Mouse (Mus musculus): ENCODE measurements around the gene Ppp6r2. TPM values are rescaled to one million over a fixed set of nuclear protein-coding genes. Genes with fewer than 3 reads are reported as not detected.

Gene Ppp6r2
- 257 and 290 TPM in 2 replicates for total RNA-seq (2014; rRNA removed)
- polyA plus RNA-seq (2015; fragmentation: Nextera tagmentation; extraction: Ambion mirVana) = 71.2 and 72.7 TPM in 2 replicates

DNA sequence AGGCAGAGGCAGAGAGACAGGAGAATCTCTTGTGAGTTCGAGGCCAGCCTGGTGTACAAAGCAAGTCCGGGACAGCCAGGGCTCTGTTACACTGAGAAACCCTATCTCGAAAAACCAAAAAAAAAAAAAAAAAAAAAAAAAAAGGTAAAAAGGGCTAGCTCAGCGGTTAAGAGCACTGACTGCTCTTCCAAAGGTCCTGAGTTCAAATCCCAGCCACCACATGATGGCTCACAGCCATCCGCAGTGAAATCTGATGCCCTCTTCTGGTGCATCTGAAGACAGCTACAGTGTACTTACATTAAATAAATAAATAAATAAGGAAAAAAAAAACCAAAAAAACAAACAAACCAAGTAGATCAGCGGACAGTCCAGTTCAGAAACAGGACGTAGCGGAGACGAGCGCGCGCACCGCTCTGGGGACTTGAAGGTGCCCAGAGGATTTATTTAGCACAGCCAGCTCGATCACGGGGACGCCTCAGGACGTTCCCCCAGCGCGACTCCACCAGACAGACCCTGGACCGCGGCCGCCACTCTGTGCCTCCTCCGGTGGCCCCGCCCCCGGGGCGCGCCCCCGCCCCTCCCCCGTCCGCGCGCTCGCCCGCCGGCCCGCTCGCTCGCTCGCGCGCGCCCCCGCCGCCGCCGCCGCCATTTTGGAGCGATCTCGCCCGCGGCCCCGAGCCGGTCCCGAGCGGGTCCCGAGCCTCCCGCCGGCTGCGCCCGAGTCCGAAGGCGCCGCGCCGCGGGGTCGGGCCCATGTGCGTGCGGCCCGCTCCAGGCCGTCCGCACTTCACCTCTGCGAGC, at the start of gene Ppp6r2:
Ppp6r2 (plus strand) TSS at position 639 of the 801 bp plus-strand sequence.
- peak within 1 kb of the TSS; percentile 98 for H3K4me3 ChIP-seq (ENCODE audit: low read length)
- ATAC-seq (peak; percentile 89), DNase-seq (ENCODE audit: low spot score) (peak; percentile 92)
- no peaks in the 10 kb centered on the region for H3K27me3 ChIP-seq (ENCODE audit: insufficient read depth, low read length)
- peak within 1 kb of the TSS; percentile 92 for H3K27ac ChIP-seq
- no peaks in the 10 kb centered on the region for H3K9me3 ChIP-seq (ENCODE audit: low read length)
- H3K4me1 ChIP-seq (ENCODE audit: insufficient read depth, low read length) = peaks cover 12% of the 10 kb centered on the region; the same call in 1 of the 2 replicates
- WGBS = 8% methylated on average over 27 of the region's 73 CpGs
- H3K36me3 ChIP-seq (ENCODE audit: insufficient read depth, low read length) = no peaks in the 10 kb centered on the region; the same call in 1 of the 2 replicates
- TF ChIP-seq CTCF (IDR thresholded peaks at IDR 0.05; ENCODE audit: low read depth) = peak; percentile 49
- peak within 1 kb of the TSS; percentile 90 for H3K4me2 ChIP-seq (ENCODE audit: low read depth, low read length)
- H3K9ac ChIP-seq (replicated peaks; ENCODE audit: low read length) = peak within 1 kb of the TSS; percentile 97

DNA sequence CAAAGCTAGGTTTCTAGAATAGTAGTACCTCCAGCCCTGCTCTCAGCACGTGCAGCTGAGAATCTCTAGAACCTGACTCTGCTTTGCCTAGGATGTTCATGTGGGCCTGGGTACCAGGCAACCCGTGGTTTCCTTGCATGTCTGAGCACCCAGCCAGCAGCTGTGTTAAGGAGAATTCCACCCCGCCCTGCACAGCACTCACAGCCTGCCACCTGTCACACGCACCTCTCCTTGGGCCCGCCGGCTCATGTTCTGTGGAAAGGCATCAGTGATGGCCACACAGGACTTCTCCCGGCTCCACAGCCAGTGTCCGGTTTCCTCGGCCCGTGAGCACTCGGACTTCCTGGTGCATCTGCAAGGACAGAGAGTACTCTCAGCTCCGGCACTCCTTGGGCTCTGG, 45.9 kb upstream of the Ppp6r2 start:
- Histone ChIP-seq H3K36me3 (ENCODE audit: insufficient read depth, low read length) (peaks cover 73% of the 10 kb centered on the region), H3K4me2 (ENCODE audit: low read depth, low read length) (no peak overlapping the region), H3K27ac (no peak overlapping the region), H3K27me3 (ENCODE audit: insufficient read depth, low read length) (no peaks in the 10 kb centered on the region), H3K9ac (replicated peaks; ENCODE audit: low read length) (no peak overlapping the region), H3K4me1 (ENCODE audit: insufficient read depth, low read length) (peaks cover 16% of the 10 kb centered on the region), H3K4me3 (ENCODE audit: low read length) (no peak overlapping the region), H3K9me3 (ENCODE audit: low read length) (no peaks in the 10 kb centered on the region)
- TF ChIP-seq CTCF (IDR thresholded peaks at IDR 0.05; ENCODE audit: low read depth) = no peak
- ATAC-seq (no peak), DNase-seq (ENCODE audit: low spot score) (no peak)
- WGBS = 94% methylated on average over 12 of the region's 12 CpGs

DNA sequence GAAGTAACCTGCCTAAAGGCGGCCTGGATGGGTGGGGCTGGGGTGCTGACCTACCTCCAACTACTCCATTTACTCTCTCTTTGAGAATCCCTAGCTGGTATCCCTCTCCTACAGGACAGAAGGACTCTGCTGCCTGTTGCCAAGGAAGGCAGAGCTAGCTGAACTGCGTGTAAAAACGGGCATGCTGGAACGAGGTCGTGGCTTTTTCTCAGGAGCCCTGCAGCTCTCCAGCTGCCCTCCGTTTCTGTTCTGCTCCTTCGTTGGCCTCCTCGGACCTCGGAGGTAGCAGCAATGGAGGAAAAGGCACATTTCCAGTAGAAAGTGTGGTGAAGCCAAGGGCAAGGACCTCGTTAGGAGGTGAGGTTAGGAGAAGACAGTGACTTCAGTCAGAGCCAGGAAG, 42.4 kb upstream of the Ppp6r2 start:
- ATAC-seq (no peak), DNase-seq (ENCODE audit: low spot score) (no peak)
- peak overlapping the region; percentile 28 for H3K4me2 ChIP-seq (ENCODE audit: low read depth, low read length)
- 27% methylated on average over 10 of the region's 10 CpGs for WGBS
- 0 out of 2 replicates have a peak overlapping the region, but pooled peaks have one; percentile 5 for H3K9ac ChIP-seq (replicated peaks; ENCODE audit: low read length)
- peaks cover 37% of the 10 kb centered on the region for H3K4me1 ChIP-seq (ENCODE audit: insufficient read depth, low read length)
- H3K4me3 ChIP-seq (ENCODE audit: low read length) = no peak overlapping the region
- no peaks in the 10 kb centered on the region for H3K9me3 ChIP-seq (ENCODE audit: low read length)
- no peaks in the 10 kb centered on the region for H3K27me3 ChIP-seq (ENCODE audit: insufficient read depth, low read length)
- peaks cover 41% of the 10 kb centered on the region for H3K36me3 ChIP-seq (ENCODE audit: insufficient read depth, low read length)
- H3K27ac ChIP-seq = peak overlapping the region; percentile 28
- no peak for TF ChIP-seq CTCF (IDR thresholded peaks at IDR 0.05; ENCODE audit: low read depth)

- peaks cover 36% of the 10 kb centered on the region for H3K36me3 ChIP-seq (ENCODE audit: insufficient read depth, low read length)
- no peaks in the 10 kb centered on the region for H3K27me3 ChIP-seq (ENCODE audit: insufficient read depth, low read length)
- peak overlapping the region; percentile 28 for H3K4me2 ChIP-seq (ENCODE audit: low read depth, low read length)
- TF ChIP-seq CTCF (IDR thresholded peaks at IDR 0.05; ENCODE audit: low read depth) = 0 out of 2 replicates have a peak, but pooled peaks have one; percentile 7
- no peaks in the 10 kb centered on the region for H3K9me3 ChIP-seq (ENCODE audit: low read length)
- no peak overlapping the region for H3K4me3 ChIP-seq (ENCODE audit: low read length)
- 3% methylated on average over 10 of the region's 10 CpGs for WGBS
- ATAC-seq = peak; percentile 63
- peak overlapping the region; percentile 28 for H3K27ac ChIP-seq
- H3K9ac ChIP-seq (replicated peaks; ENCODE audit: low read length) = 0 out of 2 replicates have a peak overlapping the region, but pooled peaks have one; percentile 5
- peaks cover 39% of the 10 kb centered on the region for H3K4me1 ChIP-seq (ENCODE audit: insufficient read depth, low read length)
- DNase-seq (ENCODE audit: low spot score) = peak; percentile 82
Measured at GRCm38 (mm10) chr15:89169431-89169830, 41.9 kb upstream of the Ppp6r2 start.

DNA sequence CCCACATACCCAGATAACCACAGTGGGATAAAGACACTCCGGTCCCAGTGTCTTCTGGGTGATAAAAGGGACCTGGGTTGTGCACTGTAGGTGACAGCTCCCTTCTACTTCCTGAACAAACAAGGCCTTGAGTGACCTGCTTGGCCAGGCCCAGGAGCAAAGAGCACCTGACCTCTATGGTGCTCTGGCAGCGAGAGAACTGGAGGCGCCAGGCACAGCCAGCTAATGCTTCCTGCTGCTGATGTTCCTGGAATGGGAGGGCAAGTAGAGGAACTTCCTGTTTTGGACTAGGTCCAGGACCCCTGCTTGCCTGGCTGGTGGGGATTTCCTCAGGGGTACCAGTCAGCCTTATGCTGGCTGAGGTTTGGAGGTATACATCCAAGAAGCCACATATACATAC, 41.3 kb upstream of the Ppp6r2 start:
- Histone ChIP-seq H3K27ac (peak overlapping the region; percentile 28; the same call in 1 of the 2 replicates), H3K36me3 (ENCODE audit: insufficient read depth, low read length) (peaks cover 29% of the 10 kb centered on the region), H3K4me2 (ENCODE audit: low read depth, low read length) (peak overlapping the region; percentile 10; the same call in 1 of the 2 replicates), H3K27me3 (ENCODE audit: insufficient read depth, low read length) (no peaks in the 10 kb centered on the region), H3K9ac (replicated peaks; ENCODE audit: low read length) (no peak overlapping the region), H3K4me1 (ENCODE audit: insufficient read depth, low read length) (peaks cover 39% of the 10 kb centered on the region), H3K4me3 (ENCODE audit: low read length) (no peak overlapping the region), H3K9me3 (ENCODE audit: low read length) (no peaks in the 10 kb centered on the region)
- TF ChIP-seq CTCF (IDR thresholded peaks at IDR 0.05; ENCODE audit: low read depth) = no peak
- ATAC-seq = no peak
- WGBS = 39% methylated on average over 3 of the region's 3 CpGs
- no peak for DNase-seq (ENCODE audit: low spot score)

- no peak overlapping the region for H3K4me3 ChIP-seq (ENCODE audit: low read length)
- WGBS = 76% methylated on average over 5 of the region's 5 CpGs
- H3K4me2 ChIP-seq (ENCODE audit: low read depth, low read length) = no peak overlapping the region
- ATAC-seq (no peak), DNase-seq (ENCODE audit: low spot score) (no peak)
- peaks cover 14% of the 10 kb centered on the region for H3K36me3 ChIP-seq (ENCODE audit: insufficient read depth, low read length)
- H3K27ac ChIP-seq = no peak overlapping the region
- H3K27me3 ChIP-seq (ENCODE audit: insufficient read depth, low read length) = no peaks in the 10 kb centered on the region
- TF ChIP-seq CTCF (IDR thresholded peaks at IDR 0.05; ENCODE audit: low read depth) = no peak
- H3K9me3 ChIP-seq (ENCODE audit: low read length) = no peaks in the 10 kb centered on the region
- H3K4me1 ChIP-seq (ENCODE audit: insufficient read depth, low read length) = peaks cover 39% of the 10 kb centered on the region
- H3K9ac ChIP-seq (replicated peaks; ENCODE audit: low read length) = no peak overlapping the region
Measured at GRCm38 (mm10) chr15:89171526-89172051, 39.8 kb upstream of the Ppp6r2 start.

Measured in hindbrain, postnatal 0 days (tissue).